Mouse (Mus musculus): ENCODE results near the gene Notch2. TPM values are rescaled to one million over a fixed set of nuclear protein-coding genes. Genes with fewer than 3 reads are reported as not detected.
A peak's percentile ranks its signal among the peaks of the same experiment; 100 is the strongest.

Gene Notch2
- polyA plus RNA-seq (2011; ENCODE audit: insufficient read length, low read depth, missing spikeins): 45.2 and 49.4 TPM in 2 replicates

DNA sequence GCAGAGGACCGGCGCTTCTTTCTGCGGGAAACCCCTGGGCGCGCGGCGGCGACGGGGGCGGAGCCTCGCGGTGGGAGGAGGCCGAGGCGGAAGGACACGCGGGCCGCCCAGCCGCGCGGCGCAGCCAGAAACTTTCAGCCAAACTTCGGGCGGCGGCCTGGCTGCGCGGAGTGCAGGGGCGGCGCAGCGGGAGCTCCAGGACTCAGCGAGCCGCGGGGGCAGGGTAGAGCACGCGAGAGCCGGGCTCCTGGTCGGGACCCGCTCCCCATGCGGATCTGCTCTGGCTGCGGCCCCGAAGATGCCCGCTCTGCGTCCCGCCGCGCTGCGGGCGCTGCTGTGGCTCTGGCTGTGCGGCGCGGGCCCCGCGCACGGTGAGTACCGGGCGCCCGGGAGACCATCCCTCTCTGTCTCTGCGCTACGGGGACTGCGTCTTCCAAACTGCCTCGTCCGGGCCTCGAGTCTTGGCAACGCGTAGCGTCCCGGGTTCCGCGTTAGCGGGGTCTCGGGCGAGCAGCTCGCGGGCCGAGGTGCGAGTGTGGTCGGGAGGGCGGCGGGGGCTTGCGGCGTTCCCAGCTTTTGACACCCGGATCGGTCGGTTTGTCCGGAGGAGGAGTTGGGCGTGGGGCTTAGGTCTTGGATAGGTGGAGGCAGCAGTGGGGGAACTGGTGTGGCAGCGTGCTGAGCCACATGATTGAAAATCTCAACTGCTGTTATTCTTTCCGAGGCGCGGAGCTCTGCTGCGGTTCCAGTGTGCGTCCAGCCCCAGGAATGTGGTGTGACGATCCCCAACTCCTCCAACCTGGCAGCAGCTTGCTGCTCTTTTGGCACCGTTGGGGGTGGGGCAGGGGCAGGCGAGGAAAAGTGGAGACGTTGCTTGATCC lies at the start of gene Notch2:
TSS of gene Notch2 (plus strand) at position 127 of the 881 bp plus-strand sequence.
- no peak for TF ChIP-seq CTCF (IDR thresholded peaks at IDR 0.05; ENCODE audit: borderline replicate concordance, insufficient read depth, low read length)
- peak; percentile 92 for TF ChIP-seq POLR2A (IDR thresholded peaks at IDR 0.05; ENCODE audit: low read depth, low read length)
- H3K4me1 ChIP-seq (ENCODE audit: control insufficient read depth, insufficient read depth, low read length): peaks cover 16% of the 10 kb centered on the region
- peak within 1 kb of the TSS; percentile 81 for H3K27ac ChIP-seq (ENCODE audit: insufficient read depth, low read length)
- H3K4me3 ChIP-seq (ENCODE audit: insufficient read depth, low read length): peak within 1 kb of the TSS; percentile 92

DNA sequence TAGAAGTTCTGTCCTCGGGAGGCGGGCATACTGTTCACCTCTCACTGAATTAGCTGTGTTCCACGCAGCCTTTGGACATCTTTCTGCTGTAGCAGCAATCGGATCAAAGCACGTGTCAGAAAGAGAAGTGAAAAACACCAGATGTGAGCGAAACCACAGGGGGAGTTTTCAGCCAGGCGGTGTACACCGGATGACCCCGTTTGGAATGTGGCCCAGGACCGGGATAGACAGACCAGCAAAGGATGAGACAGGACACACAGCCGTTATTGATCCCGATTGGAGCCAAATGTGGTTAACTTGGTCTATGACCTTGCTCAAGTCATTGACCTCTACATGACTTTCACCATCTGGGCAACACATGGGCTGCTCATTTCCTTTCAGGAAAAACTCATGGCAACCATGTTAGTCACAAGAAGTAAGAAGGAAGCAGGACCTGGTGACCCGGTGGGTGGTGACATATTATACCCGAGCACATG lies 48.4 kb upstream of the Notch2 start:
- Histone ChIP-seq H3K27ac (ENCODE audit: insufficient read depth, low read length) (no peak overlapping the region), H3K4me1 (ENCODE audit: control insufficient read depth, insufficient read depth, low read length) (peaks cover 6% of the 10 kb centered on the region), H3K4me3 (ENCODE audit: insufficient read depth, low read length) (no peak overlapping the region)
- no peak for TF ChIP-seq POLR2A (IDR thresholded peaks at IDR 0.05; ENCODE audit: low read depth, low read length)
- TF ChIP-seq CTCF (IDR thresholded peaks at IDR 0.05; ENCODE audit: borderline replicate concordance, insufficient read depth, low read length): no peak

DNA sequence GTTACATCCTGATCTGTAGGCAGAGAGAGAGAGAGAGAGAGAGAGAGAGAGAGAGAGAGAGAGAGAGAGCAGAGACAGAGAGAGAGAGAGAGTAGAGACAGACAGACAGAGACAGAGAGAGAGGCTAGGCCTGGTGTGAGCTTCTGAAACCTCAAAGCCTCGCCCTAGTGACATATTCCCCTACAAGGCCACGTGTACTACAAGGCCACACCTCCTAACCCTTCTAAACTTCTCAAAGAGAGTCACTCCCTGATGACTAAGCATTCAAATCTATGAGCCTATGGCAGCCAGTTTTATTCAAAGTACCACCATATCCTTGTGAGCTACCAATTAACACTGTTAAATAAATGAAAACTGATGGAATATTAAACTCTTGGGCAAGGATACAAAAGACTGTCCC lies 45.7 kb upstream of the Notch2 start:
- no peak overlapping the region for H3K4me3 ChIP-seq (ENCODE audit: insufficient read depth, low read length)
- H3K4me1 ChIP-seq (ENCODE audit: control insufficient read depth, insufficient read depth, low read length): peaks cover 6% of the 10 kb centered on the region
- H3K27ac ChIP-seq (ENCODE audit: insufficient read depth, low read length): no peak overlapping the region
- no peak for TF ChIP-seq POLR2A (IDR thresholded peaks at IDR 0.05; ENCODE audit: low read depth, low read length)
- no peak for TF ChIP-seq CTCF (IDR thresholded peaks at IDR 0.05; ENCODE audit: borderline replicate concordance, insufficient read depth, low read length)

DNA sequence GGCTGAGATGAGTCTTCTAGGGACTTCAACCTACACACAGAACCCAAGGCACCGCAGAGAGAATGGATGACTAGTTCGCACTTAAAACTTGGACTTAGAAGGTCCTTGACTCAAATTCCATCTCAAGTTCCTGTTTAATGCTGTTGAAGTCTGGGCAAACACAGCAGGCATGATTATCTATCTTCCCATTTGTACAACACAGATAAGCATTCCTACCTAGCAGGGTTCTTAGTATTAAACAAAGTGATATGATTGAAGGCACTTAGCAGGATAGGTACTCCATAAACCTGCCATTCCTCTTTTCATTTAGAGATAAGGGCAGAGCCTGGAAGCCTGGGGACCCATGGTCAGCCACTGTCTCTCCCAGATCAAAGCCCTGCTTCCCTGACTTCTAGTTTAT lies 45.1 kb upstream of the Notch2 start:
- no peak overlapping the region for H3K4me3 ChIP-seq (ENCODE audit: insufficient read depth, low read length)
- TF ChIP-seq CTCF (IDR thresholded peaks at IDR 0.05; ENCODE audit: borderline replicate concordance, insufficient read depth, low read length) (no peak), POLR2A (IDR thresholded peaks at IDR 0.05; ENCODE audit: low read depth, low read length) (no peak)
- no peak overlapping the region for H3K27ac ChIP-seq (ENCODE audit: insufficient read depth, low read length)
- H3K4me1 ChIP-seq (ENCODE audit: control insufficient read depth, insufficient read depth, low read length): peaks cover 7% of the 10 kb centered on the region

DNA sequence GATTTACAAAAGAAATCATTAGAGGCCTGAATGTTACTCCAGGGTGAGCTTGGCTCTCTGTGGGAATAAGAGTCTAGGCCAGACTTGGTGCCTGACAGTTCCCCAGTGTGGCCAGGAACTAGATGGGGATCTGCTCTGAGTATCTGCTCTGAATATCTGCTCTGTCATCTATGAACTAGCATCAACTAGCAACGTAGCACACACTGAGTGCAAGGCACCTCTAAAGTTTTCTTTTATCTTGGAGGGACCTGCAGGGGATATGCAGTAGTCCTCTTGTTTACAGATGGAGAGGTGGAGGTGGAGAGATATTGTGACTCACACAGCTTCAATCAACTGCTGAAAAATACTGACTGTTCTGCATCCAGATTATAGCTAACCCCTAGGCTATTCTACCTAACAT lies 44.3 kb upstream of the Notch2 start:
- no peak for TF ChIP-seq CTCF (IDR thresholded peaks at IDR 0.05; ENCODE audit: borderline replicate concordance, insufficient read depth, low read length)
- TF ChIP-seq POLR2A (IDR thresholded peaks at IDR 0.05; ENCODE audit: low read depth, low read length): no peak
- H3K27ac ChIP-seq (ENCODE audit: insufficient read depth, low read length): no peak overlapping the region
- H3K4me1 ChIP-seq (ENCODE audit: control insufficient read depth, insufficient read depth, low read length): peaks cover 7% of the 10 kb centered on the region
- no peak overlapping the region for H3K4me3 ChIP-seq (ENCODE audit: insufficient read depth, low read length)

DNA sequence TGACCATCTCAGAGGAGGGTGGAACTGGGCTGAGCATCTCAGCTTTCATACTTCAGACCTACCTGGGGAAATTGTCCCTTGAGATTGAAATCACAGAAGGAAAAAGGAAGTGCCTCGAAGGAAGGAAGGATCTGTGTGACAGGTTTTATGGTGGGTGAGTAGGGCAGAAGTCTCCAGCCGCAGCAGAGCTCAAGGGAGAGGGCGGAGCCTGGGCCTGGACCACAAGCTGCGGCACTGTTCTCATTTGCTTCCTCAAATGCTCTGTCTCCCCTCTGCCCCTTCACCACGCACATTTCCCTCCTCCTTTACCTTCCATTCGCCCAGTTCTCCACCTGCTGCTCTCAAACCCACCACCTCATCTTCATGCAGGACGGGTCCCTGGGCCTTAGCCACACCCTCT lies 42.2 kb upstream of the Notch2 start:
- no peak overlapping the region for H3K27ac ChIP-seq (ENCODE audit: insufficient read depth, low read length)
- TF ChIP-seq CTCF (IDR thresholded peaks at IDR 0.05; ENCODE audit: borderline replicate concordance, insufficient read depth, low read length) (no peak), POLR2A (IDR thresholded peaks at IDR 0.05; ENCODE audit: low read depth, low read length) (no peak)
- H3K4me1 ChIP-seq (ENCODE audit: control insufficient read depth, insufficient read depth, low read length): peaks cover 2% of the 10 kb centered on the region; the same call in 1 of the 2 replicates
- H3K4me3 ChIP-seq (ENCODE audit: insufficient read depth, low read length): no peak overlapping the region

DNA sequence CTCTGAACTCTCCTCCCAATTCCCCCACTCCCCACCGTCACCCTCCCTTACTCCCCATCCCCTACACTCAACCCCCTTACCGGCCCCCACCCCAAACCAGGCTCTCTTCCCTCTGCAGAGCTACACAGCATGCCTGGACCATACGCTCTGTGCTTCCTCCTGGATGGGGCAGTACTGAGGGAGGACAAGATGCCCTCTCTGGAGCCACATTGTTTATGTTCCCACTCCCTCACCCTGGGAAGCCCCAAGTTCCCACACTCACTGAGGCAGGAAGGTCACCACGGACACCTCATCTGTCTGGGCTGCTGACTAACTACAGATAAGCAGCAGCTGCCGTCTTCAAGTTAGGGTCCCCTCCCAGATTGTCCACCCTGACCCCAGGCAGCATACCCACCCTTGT lies 41.1 kb upstream of the Notch2 start:
- Histone ChIP-seq H3K4me1 (ENCODE audit: control insufficient read depth, insufficient read depth, low read length) (peaks cover 2% of the 10 kb centered on the region; the same call in 1 of the 2 replicates), H3K4me3 (ENCODE audit: insufficient read depth, low read length) (no peak overlapping the region), H3K27ac (ENCODE audit: insufficient read depth, low read length) (no peak overlapping the region)
- TF ChIP-seq POLR2A (IDR thresholded peaks at IDR 0.05; ENCODE audit: low read depth, low read length): no peak
- no peak for TF ChIP-seq CTCF (IDR thresholded peaks at IDR 0.05; ENCODE audit: borderline replicate concordance, insufficient read depth, low read length)

DNA sequence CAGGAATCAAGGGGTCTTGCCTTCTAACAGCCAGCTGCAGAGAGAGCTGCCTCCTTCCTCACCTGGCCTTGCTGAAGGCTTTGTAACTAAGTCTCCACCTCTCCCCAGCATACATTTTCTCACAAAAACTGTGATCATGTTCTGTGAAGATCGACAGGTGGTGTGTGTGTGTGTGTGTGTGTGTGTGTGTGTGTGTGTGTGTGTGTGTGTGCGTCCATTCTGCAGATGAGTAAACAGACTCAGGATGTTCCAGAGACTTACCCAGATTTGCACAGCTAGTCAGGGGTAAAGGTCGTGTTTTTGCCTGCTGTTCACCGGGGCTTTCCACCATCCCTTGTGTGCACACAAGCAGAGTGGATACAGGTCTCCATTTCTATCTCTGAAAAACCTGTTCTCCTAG lies 40.6 kb upstream of the Notch2 start:
- Histone ChIP-seq H3K27ac (ENCODE audit: insufficient read depth, low read length) (no peak overlapping the region), H3K4me3 (ENCODE audit: insufficient read depth, low read length) (no peak overlapping the region), H3K4me1 (ENCODE audit: control insufficient read depth, insufficient read depth, low read length) (peaks cover 2% of the 10 kb centered on the region; the same call in 1 of the 2 replicates)
- TF ChIP-seq CTCF (IDR thresholded peaks at IDR 0.05; ENCODE audit: borderline replicate concordance, insufficient read depth, low read length) (no peak), POLR2A (IDR thresholded peaks at IDR 0.05; ENCODE audit: low read depth, low read length) (no peak)

DNA sequence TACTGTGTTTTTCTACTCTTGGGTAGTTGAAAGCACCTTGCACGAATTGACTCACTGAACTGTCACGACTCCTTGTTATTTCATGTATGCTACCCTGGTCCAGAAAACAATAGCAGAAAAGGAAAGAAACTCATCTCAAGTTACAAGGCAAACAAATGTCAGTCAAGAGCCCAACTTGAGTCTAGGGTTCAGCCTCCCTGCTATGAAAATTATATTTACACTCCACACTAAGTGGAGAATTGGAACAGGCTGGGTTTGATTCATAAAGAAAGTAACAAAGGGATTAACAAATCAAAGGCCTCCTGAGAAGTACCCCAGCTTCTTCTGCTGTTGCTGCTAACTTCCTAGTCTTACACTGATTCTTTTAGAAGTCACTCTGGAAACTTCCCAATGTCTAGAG lies 40.0 kb upstream of the Notch2 start:
- H3K27ac ChIP-seq (ENCODE audit: insufficient read depth, low read length): no peak overlapping the region
- peaks cover 2% of the 10 kb centered on the region; the same call in 1 of the 2 replicates for H3K4me1 ChIP-seq (ENCODE audit: control insufficient read depth, insufficient read depth, low read length)
- TF ChIP-seq POLR2A (IDR thresholded peaks at IDR 0.05; ENCODE audit: low read depth, low read length) (no peak), CTCF (IDR thresholded peaks at IDR 0.05; ENCODE audit: borderline replicate concordance, insufficient read depth, low read length) (no peak)
- H3K4me3 ChIP-seq (ENCODE audit: insufficient read depth, low read length): no peak overlapping the region

DNA sequence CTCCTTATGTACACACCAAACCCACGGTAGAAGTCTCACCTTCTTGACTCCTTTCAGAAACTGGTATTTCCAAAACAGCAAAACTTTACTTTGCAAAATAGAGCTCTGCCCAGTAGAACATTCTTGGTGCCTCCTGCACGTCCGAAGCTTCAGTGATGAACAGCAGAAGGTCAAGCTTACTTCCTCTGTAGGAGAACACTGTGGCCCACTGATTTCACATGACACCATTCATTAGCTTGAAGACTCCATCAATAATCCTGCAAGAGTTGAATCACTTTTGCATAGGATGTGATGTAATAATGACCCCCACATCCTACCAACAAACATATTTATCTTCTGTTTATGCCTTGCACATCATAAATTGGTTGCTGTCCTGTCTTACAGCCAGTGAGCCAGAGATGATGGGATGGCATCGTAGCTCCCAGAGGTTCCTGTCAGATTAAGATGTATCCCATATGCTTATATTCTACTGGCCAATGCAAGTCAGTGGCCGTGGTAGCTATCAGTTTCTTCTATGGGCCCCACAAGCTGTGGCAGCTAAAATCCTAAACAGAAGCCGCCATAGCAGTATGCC lies 39.0 kb upstream of the Notch2 start:
- Histone ChIP-seq H3K4me3 (ENCODE audit: insufficient read depth, low read length) (no peak overlapping the region), H3K4me1 (ENCODE audit: control insufficient read depth, insufficient read depth, low read length) (peaks cover 2% of the 10 kb centered on the region; the same call in 1 of the 2 replicates), H3K27ac (ENCODE audit: insufficient read depth, low read length) (no peak overlapping the region)
- TF ChIP-seq POLR2A (IDR thresholded peaks at IDR 0.05; ENCODE audit: low read depth, low read length) (no peak), CTCF (IDR thresholded peaks at IDR 0.05; ENCODE audit: borderline replicate concordance, insufficient read depth, low read length) (no peak)
